27 mouse cellular contexts compared by ENCODE assay signal in genomic region chr16:11596599-11596998, GRCm38 (mm10).
"Had no signal": no experiment of that assay in that cellular context is flagged by ENCODE, and none has a peak within 500 bp of the region (broad histone marks: within the 10 kb centered on the region; RNA-seq: fewer than 3 reads in every experiment).

No protein-coding gene starts in this region.

- H3K4me3 ChIP-seq: heart, adult 2 months; heart, embryonic 13.5 days; heart, embryonic 15.5 days; hindbrain, embryonic 10.5 days; hindbrain, embryonic 12.5 days; kidney, embryonic 15.5 days; limb, embryonic 13.5 days; limb, embryonic 15.5 days; liver, embryonic 12.5 days had no signal

- H3K27me3 ChIP-seq: heart, embryonic 13.5 days; heart, embryonic 15.5 days; hindbrain, embryonic 12.5 days; kidney, embryonic 15.5 days; limb, embryonic 13.5 days; limb, embryonic 15.5 days; liver, embryonic 12.5 days had no signal

- H3K9ac ChIP-seq: heart, embryonic 13.5 days; heart, embryonic 15.5 days; hindbrain, embryonic 12.5 days; hindbrain, embryonic 14.5 days; kidney, embryonic 15.5 days; limb, embryonic 13.5 days; limb, embryonic 15.5 days; liver, embryonic 12.5 days; liver, embryonic 14.5 days had no signal

- H3K36me3 ChIP-seq: heart, embryonic 13.5 days; heart, embryonic 15.5 days; hindbrain, embryonic 10.5 days; hindbrain, embryonic 12.5 days; kidney, embryonic 15.5 days; limb, embryonic 13.5 days; limb, embryonic 15.5 days; liver, embryonic 12.5 days had no signal

- H3K4me2 ChIP-seq: heart, embryonic 11.5 days; heart, embryonic 13.5 days; heart, embryonic 15.5 days; hindbrain, embryonic 12.5 days; hindbrain, embryonic 14.5 days; kidney, embryonic 15.5 days; limb, embryonic 13.5 days; limb, embryonic 15.5 days; liver, embryonic 12.5 days had no signal

- H3K9me3 ChIP-seq: heart, embryonic 13.5 days; heart, embryonic 15.5 days; hindbrain, embryonic 10.5 days; hindbrain, embryonic 12.5 days; kidney, embryonic 15.5 days; limb, embryonic 13.5 days; limb, embryonic 15.5 days; liver, embryonic 12.5 days had no signal

- H3K4me1 ChIP-seq: limb, embryonic 15.5 days had no signal

- DNase-seq: gastrocnemius, postnatal 14 days; gastrocnemius, postnatal 36 days; heart, adult 11 months; heart, adult 2 months; heart, postnatal 4 days; kidney, adult 11 months; kidney, adult 2 months; kidney, adult 9 months; kidney, postnatal 14 days; kidney, postnatal 36 days; layer of hippocampus, adult 9-11 months; layer of hippocampus, postnatal 36 days; left cerebral cortex, postnatal 4 days had no signal

- ATAC-seq: hindbrain, embryonic 16.5 days; inflammation-experienced regulatory T-cells, adult 6 months; liver, embryonic 12.5 days had no signal

- H3K27ac ChIP-seq: heart, adult 2 months; heart, embryonic 13.5 days; heart, embryonic 15.5 days; hindbrain, embryonic 10.5 days; hindbrain, embryonic 12.5 days; hindbrain, embryonic 14.5 days; kidney, embryonic 15.5 days; kidney, postnatal 0 days; limb, embryonic 13.5 days; limb, embryonic 15.5 days; liver, embryonic 12.5 days; liver, embryonic 14.5 days had no signal
